Mouse (Mus musculus): ENCODE data around the gene Gm20532.

The Gm20532 gene

GRCm38 (mm10) chr2:26597810-26598209 lies 11.4 kb downstream of the Gm20532 start:
- DNase-seq, result no peak

- no peak for DNase-seq
Observed at GRCm38 (mm10) chr2:26598462-26598861, 12.0 kb downstream of the Gm20532 start.

GRCm38 (mm10) chr2:26599965-26600364 lies 13.5 kb downstream of the Gm20532 start:
- no peak for DNase-seq

- no peak for DNase-seq
Observed at GRCm38 (mm10) chr2:26600664-26601063, 14.2 kb downstream of the Gm20532 start.

GRCm38 (mm10) chr2:26601595-26601994 lies 15.2 kb downstream of the Gm20532 start:
- DNase-seq, result no peak

GRCm38 (mm10) chr2:26602631-26603030 lies 16.2 kb downstream of the Gm20532 start:
- DNase-seq, result no peak

GRCm38 (mm10) chr2:26603159-26603558 lies 16.7 kb downstream of the Gm20532 start:
- DNase-seq, result no peak

- peak in 1 of 2 experiments; percentile 37 for DNase-seq
Observed at GRCm38 (mm10) chr2:26603720-26604671, 17.6 kb downstream of the Gm20532 start, which contains the start of gene Agpat2. TSS of gene Agpat2 (minus strand) at chr2:26604417.

GRCm38 (mm10) chr2:26605331-26605730 lies 18.9 kb downstream of the Gm20532 start:
- DNase-seq, result no peak

- DNase-seq, result no peak
Observed at GRCm38 (mm10) chr2:26606579-26606978, 20.1 kb downstream of the Gm20532 start.

GRCm38 (mm10) chr2:26607056-26607910 lies 20.8 kb downstream of the Gm20532 start:
- no peak for DNase-seq

- DNase-seq, result no peak
Observed at GRCm38 (mm10) chr2:26608781-26609180, 22.3 kb downstream of the Gm20532 start.

GRCm38 (mm10) chr2:26609261-26609661 lies 22.8 kb downstream of the Gm20532 start:
- DNase-seq, result no peak

GRCm38 (mm10) chr2:26610526-26610925 lies 24.1 kb downstream of the Gm20532 start:
- DNase-seq, result no peak

- no peak for DNase-seq
Observed at GRCm38 (mm10) chr2:26611054-26611453, 24.6 kb downstream of the Gm20532 start.

GRCm38 (mm10) chr2:26611896-26612295 lies 25.5 kb downstream of the Gm20532 start:
- DNase-seq, result no peak

- DNase-seq, result no peak
Observed at GRCm38 (mm10) chr2:26614903-26615302, 28.5 kb downstream of the Gm20532 start.

- no peak for DNase-seq
Observed at GRCm38 (mm10) chr2:26615459-26616124, 29.2 kb downstream of the Gm20532 start.

- no peak for DNase-seq
Observed at GRCm38 (mm10) chr2:26617331-26617730, 30.9 kb downstream of the Gm20532 start.

GRCm38 (mm10) chr2:26617928-26618327 lies 31.5 kb downstream of the Gm20532 start:
- no peak for DNase-seq

- no peak for DNase-seq
Observed at GRCm38 (mm10) chr2:26621246-26621645, 34.8 kb downstream of the Gm20532 start.

- no peak for DNase-seq
Observed at GRCm38 (mm10) chr2:26622984-26623383, 36.5 kb downstream of the Gm20532 start.

GRCm38 (mm10) chr2:26625419-26625818 lies 39.0 kb downstream of the Gm20532 start:
- DNase-seq, result no peak
